Mouse (Mus musculus) liver, postnatal 0 days (tissue): ENCODE measurements around the gene Ptgds. TPM values are rescaled to one million over a fixed set of nuclear protein-coding genes. Genes with fewer than 3 reads are reported as not detected.

Source experiments
- ATAC-seq: fragments of 200-750 bp; cut with Nextera tagmentation; 2 replicates; pipeline ENCODE4 v1.8.0; 2017; ENCODE audit warnings: mild to moderate bottlenecking, moderate library complexity
- DNase-seq: peaks from one replicate; pipeline ENCODE4 v3.0.0-alpha.2; 2016
- H3K27ac ChIP-seq: fragments of 300-500 bp; sonication (generic); 2 replicates; pipeline ENCODE4 v1.5.1; 2014; ENCODE audit warnings: antibody characterized with exemption, moderate library complexity, mild to moderate bottlenecking, low read depth
- H3K27me3 ChIP-seq: fragments of 300-500 bp; sonication (generic); 2 replicates; pipeline ENCODE4 v1.6.1; 2014; ENCODE audit warnings: low read length, control low read depth, mixed read lengths; ENCODE audit not compliant: insufficient read depth
- H3K36me3 ChIP-seq: fragments of 300-500 bp; sonication (generic); replicated peaks from 2 replicates; pipeline ENCODE4 v1.6.1; 2014; ENCODE audit warnings: mild to moderate bottlenecking, control low read depth, low read length, moderate library complexity, mixed read lengths; ENCODE audit not compliant: insufficient read depth
- H3K4me1 ChIP-seq: fragments of 300-500 bp; sonication (generic); 2 replicates; pipeline ENCODE4 v1.6.1; 2014; ENCODE audit warnings: antibody characterized with exemption, mild to moderate bottlenecking, control low read depth; ENCODE audit not compliant: insufficient read depth
- H3K4me2 ChIP-seq: fragments of 300-500 bp; sonication (generic); 2 replicates; pipeline ENCODE4 v1.6.1; 2014; ENCODE audit warnings: low read depth, mild to moderate bottlenecking, low read length, moderate library complexity, mixed read lengths
- H3K4me3 ChIP-seq: fragments of 300-500 bp; sonication (generic); 2 replicates; pipeline ENCODE4 v1.5.1; 2014; ENCODE audit warnings: low read depth, low read length
- H3K9ac ChIP-seq: fragments of 300-500 bp; sonication (generic); replicated peaks from 2 replicates; pipeline ENCODE4 v1.6.1; 2014; ENCODE audit warnings: mild to moderate bottlenecking, moderate library complexity
- H3K9me3 ChIP-seq: fragments of 300-500 bp; sonication (generic); 2 replicates; pipeline ENCODE4 v1.6.1; 2016; ENCODE audit warnings: mild to moderate bottlenecking, control low read depth, low read length, mixed read lengths
- CTCF ChIP-seq: sonication (generic); IDR thresholded peaks from 2 replicates; pipeline ENCODE4 v1.5.1; 2016; ENCODE audit warnings: antibody characterized with exemption, low read depth
- EP300 ChIP-seq: IDR thresholded peaks from 2 replicates; pipeline ENCODE4 v1.6.1; 2016; ENCODE audit warnings: antibody characterized with exemption, low read depth, mild to moderate bottlenecking
- WGBS: fragments of 180-500 bp; shearing (Covaris S2); extraction: QIAGEN DNeasy Blood & Tissue Kit; methylation state at CpG from one replicate; pipeline ENCODE4 v1.1.7; 2014; ENCODE audit not compliant: insufficient replicate concordance; 5-methylcytosine and 5-hydroxymethylcytosine counted together
- polyA plus RNA-seq: library from polyadenylated mRNA; unstranded; fragments of >200 nt; fragmentation: Nextera tagmentation; extraction: Ambion mirVana; gene quantifications from 2 replicates; pipeline ENCODE4 v1.2.1, GENCODE M21; 2015

Gene Ptgds
- polyA plus RNA-seq, 1 experiment from 2014 or later: 1.0 TPM

- Histone ChIP-seq H3K9me3 (no peaks in the 10 kb centered on the region), H3K4me1 (peaks cover 30% of the 10 kb centered on the region), H3K27me3 (no peaks in the 10 kb centered on the region), H3K27ac (peak overlapping the region; percentile 71), H3K4me2 (peak overlapping the region; percentile 74), H3K36me3 (0 out of 2 replicates have a peak, but pooled peaks cover 9% of the 10 kb centered on the region), H3K4me3 (peak overlapping the region; percentile 54; the same call in 1 of the 2 replicates), H3K9ac (no peak overlapping the region)
- 15% methylated on average over 3 of the region's 3 CpGs for WGBS
- ATAC-seq (no peak), DNase-seq (no peak)
- TF ChIP-seq CTCF (no peak), EP300 (no peak)
These were observed 8.4 kb downstream of the Ptgds start for GRCm38 (mm10) chr2:25461407-25461806.

- under 1% methylated on average over 48 of the region's 48 CpGs for WGBS
- Histone ChIP-seq H3K27ac (peak within 1 kb of the TSS; percentile 71), H3K4me3 (peak within 1 kb of the TSS; percentile 54), H3K27me3 (no peaks in the 10 kb centered on the region), H3K4me1 (peaks cover 30% of the 10 kb centered on the region), H3K9ac (peak within 1 kb of the TSS; percentile 50), H3K36me3 (0 out of 2 replicates have a peak, but pooled peaks cover 9% of the 10 kb centered on the region), H3K4me2 (peak within 1 kb of the TSS; percentile 74), H3K9me3 (no peaks in the 10 kb centered on the region)
- ATAC-seq (peak; percentile 93), DNase-seq (peak; percentile 95)
- TF ChIP-seq EP300 (no peak), CTCF (no peak)
These were observed 9.1 kb downstream of the Ptgds start, which contains the start of gene Paxx for GRCm38 (mm10) chr2:25460551-25461309. Gene Paxx, minus strand, starts transcription at chr2:25461094.

- DNase-seq (no peak), ATAC-seq (no peak)
- Histone ChIP-seq H3K4me1 (peaks cover 25% of the 10 kb centered on the region), H3K36me3 (0 out of 2 replicates have a peak, but pooled peaks cover 9% of the 10 kb centered on the region), H3K4me2 (peak overlapping the region; percentile 74), H3K9ac (peak overlapping the region; percentile 50), H3K9me3 (no peaks in the 10 kb centered on the region), H3K4me3 (peak overlapping the region; percentile 54), H3K27me3 (no peaks in the 10 kb centered on the region), H3K27ac (peak overlapping the region; percentile 71)
- TF ChIP-seq CTCF: no peak
- TF ChIP-seq EP300: no peak
- WGBS: 33% methylated on average over 5 of the region's 5 CpGs
These were observed 9.7 kb downstream of the Ptgds start for GRCm38 (mm10) chr2:25460135-25460534.

- TF ChIP-seq EP300 (no peak), CTCF (peak; percentile 23; the same call in 1 of the 2 replicates)
- Histone ChIP-seq H3K27ac (no peak overlapping the region), H3K4me1 (peaks cover 20% of the 10 kb centered on the region), H3K4me2 (no peak overlapping the region), H3K36me3 (0 out of 2 replicates have a peak, but pooled peaks cover 9% of the 10 kb centered on the region), H3K4me3 (no peak overlapping the region), H3K9me3 (no peaks in the 10 kb centered on the region), H3K9ac (no peak overlapping the region), H3K27me3 (no peaks in the 10 kb centered on the region)
- ATAC-seq: no peak
- peak; percentile 44 for DNase-seq
- 75% methylated on average over 5 of the region's 5 CpGs for WGBS
These were observed 10.9 kb downstream of the Ptgds start for GRCm38 (mm10) chr2:25458911-25459310.

- H3K27me3 ChIP-seq: no peaks in the 10 kb centered on the region
- 77% methylated on average over 9 of the region's 9 CpGs for WGBS
- no peak overlapping the region for H3K9ac ChIP-seq
- ATAC-seq (no peak), DNase-seq (no peak)
- H3K4me2 ChIP-seq: no peak overlapping the region
- no peak overlapping the region for H3K4me3 ChIP-seq
- TF ChIP-seq CTCF (no peak), EP300 (no peak)
- H3K4me1 ChIP-seq: peaks cover 23% of the 10 kb centered on the region
- H3K27ac ChIP-seq: no peak overlapping the region
- 0 out of 2 replicates have a peak, but pooled peaks cover 9% of the 10 kb centered on the region for H3K36me3 ChIP-seq
- no peaks in the 10 kb centered on the region for H3K9me3 ChIP-seq
These were observed 12.6 kb downstream of the Ptgds start for GRCm38 (mm10) chr2:25457022-25457896.
